Mouse (Mus musculus): ENCODE measurements around the gene Gspt2.
"Not testable (repeated sequence)": the region's sequence is repeated elsewhere in the genome, so short reads cannot be mapped to it uniquely, and the experiment has no call there.

The Gspt2 gene

DNA sequence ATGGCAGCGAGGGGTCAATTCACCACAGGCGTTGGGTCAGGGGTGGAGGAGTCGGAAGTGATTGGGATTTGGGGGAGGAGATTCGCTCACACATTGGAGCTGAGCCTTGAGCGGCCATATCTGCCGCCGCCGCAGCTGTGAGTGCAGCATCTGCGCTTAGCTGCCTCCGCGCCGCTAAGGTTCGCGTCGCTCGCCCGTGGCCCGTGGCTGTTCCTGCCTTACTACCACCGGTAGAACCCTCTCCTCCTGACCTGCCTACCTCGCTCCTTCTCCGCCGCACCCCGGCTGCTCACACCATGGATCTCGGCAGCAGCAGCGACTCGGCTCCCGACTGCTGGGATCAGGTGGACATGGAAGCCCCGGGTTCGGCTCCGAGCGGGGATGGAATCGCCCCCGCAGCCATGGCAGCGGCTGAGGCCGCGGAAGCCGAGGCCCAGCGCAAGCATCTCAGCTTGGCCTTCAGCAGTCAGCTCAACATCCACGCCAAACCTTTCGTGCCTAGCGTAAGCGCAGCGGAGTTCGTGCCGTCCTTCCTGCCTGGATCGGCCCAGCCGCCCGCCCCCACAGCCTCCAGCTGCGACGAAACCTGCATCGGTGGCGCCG is at the start of gene Gspt2:
Gspt2 (plus strand) TSS at position 109 of the 603 bp plus-strand sequence.
- no peak for DNase-seq (ENCODE audit: low spot score in 2 of 2)

DNA sequence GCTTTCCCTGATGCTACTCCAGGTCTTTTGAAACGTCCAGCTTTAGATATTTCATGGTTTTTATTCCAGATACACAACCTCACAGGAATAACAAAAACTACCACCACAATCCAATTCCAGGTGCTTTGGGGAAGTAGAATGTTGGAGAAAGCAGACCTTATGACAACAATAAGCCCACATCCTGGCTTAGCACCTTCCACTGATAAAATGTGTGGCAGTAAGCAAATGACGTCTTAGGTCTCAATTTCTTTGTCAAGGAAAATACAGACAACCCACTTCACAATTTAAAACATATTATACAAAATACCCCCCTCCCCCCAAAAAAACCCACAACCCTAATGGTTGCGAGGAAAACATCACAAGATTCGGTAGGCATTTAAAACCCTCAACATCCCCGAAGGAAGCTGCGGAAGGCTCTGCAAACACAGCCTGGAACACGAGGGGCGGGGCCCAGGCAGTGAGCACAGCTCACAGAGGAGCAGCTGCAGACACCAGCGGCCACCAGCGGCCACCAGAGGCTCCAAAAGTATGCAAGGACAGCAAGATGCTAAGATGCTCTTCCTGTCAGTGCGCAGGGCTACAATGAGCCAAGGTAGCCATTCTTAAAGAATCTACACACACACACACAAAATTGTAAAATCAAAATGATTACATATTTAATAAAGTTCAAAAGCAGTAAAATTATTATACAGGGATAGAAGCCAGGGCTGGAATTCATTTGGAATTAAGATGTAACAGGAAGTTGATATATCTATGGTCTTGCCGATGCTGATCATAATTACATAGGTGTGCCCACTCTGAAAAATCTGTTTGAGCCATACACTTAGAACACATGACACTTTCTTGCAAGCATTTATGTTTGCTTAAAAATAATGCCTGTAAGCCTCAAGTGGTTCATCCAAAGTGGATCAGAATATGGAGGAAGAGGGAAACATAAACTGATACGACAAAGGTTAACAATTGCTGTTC is 10.8 kb upstream of the Gspt2 start:
- no peak for DNase-seq (ENCODE audit: low spot score in 2 of 2)

GRCm38 (mm10) chrX:94636911-94637310 is 1.0 kb downstream of the Gspt2 start:
- DNase-seq (ENCODE audit: low spot score in 2 of 2) = no peak

GRCm38 (mm10) chrX:94648541-94648940 is 12.7 kb downstream of the Gspt2 start:
- no peak for DNase-seq (ENCODE audit: low spot score in 2 of 2)

DNA sequence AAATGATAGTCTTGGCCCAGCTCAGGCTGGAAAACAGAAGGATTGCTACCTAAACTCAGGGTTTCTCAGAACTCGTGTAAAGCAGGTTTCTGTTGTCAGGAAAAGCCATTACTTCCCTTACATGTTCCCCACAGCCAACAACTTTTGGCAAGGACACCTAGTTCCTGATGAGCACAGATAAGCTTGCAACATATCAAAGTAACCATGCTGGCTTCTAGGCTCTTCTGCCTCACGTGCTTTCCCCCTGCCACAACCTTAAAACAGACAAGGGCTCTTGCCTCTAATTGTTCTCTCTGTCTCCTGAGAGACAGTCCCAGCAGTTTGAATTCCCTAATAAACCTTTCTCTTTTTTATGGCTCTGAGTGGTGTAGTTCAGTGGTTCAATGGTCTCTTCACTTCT is 21.9 kb downstream of the Gspt2 start:
- no peak for DNase-seq (ENCODE audit: low spot score in 2 of 2)

DNA sequence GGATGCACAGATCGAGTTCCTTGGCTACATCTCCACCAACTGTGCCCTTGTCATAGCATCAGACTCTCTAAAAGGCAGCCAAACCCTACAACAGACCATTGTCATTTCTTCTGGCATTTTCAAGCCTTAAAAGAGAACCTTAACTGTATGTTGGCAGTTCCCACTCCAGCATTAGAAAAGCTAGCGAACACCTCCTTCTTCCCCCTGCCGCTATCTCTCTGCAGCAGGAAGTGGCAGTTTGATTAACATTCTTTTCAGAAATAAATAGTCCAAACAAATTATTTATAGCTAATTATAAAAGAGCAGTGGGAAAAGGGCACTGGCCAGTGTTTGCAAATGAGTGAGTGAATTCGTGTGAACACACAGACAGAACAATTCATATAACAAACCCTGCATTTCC is 34.9 kb downstream of the Gspt2 start:
- no peak for DNase-seq (ENCODE audit: low spot score in 2 of 2)

- peak in 1 of 2 experiments; percentile 14 for DNase-seq (ENCODE audit: low spot score in 2 of 2)
Measured at GRCm38 (mm10) chrX:94674977-94675376, 39.1 kb downstream of the Gspt2 start.

DNA sequence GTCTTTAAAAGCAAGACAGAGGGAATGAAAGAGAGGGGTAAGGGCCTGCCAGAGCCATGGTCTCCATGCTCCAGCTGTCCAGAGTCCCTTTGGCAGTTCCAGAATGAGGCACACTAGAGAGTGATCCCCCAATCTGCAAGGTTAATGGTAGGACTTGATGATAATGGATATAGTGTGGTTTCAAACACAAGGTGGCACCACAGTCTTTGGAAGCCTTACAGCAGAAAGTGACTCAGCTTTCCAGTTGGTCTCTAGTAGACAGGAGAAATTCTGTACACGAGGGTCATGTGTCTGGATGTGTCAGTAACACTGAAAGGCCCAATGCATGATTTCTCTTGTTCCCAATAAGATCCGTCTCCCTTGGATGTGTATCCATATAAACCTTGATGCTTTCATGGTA is 45.7 kb downstream of the Gspt2 start:
- DNase-seq (ENCODE audit: low spot score in 2 of 2) = not testable (repeated sequence)

DNA sequence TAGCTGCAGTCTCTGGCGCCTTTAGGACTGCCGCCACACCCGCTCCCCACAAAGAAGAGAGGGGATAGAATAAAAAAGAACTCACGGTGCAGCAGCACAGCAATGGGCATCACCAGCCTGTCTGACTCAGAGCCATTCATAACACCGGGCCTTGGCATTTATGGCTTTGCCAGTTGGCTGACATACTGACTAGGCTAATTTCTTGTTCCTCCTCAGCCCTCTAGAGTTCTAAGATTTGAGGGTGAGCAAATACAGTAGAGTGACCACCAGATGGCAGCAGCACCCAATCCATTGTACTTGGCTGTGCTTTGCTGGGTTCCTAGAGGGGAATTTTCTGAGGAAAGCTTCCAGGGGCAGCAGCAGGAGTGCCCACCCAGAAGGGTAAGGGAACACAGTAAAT is 53.7 kb downstream of the Gspt2 start:
- not testable (repeated sequence) for DNase-seq (ENCODE audit: low spot score in 2 of 2)

Measured in natural killer cell, adult 2 months (primary cell).